Mouse (Mus musculus): Measurements from ENCODE around the gene Shroom2.

- TF ChIP-seq POLR2A (IDR thresholded peaks at IDR 0.05; ENCODE audit: borderline replicate concordance, extremely low read depth, low read depth, low read length) (no peak), CTCF (IDR thresholded peaks at IDR 0.05; ENCODE audit: insufficient read depth, low read length) (no peak)
Observed at GRCm38 (mm10) chrX:152690788-152691291, 78.4 kb downstream of the Shroom2 start.

All from lung, adult 2 months (tissue).